In the genomic region with DNA sequence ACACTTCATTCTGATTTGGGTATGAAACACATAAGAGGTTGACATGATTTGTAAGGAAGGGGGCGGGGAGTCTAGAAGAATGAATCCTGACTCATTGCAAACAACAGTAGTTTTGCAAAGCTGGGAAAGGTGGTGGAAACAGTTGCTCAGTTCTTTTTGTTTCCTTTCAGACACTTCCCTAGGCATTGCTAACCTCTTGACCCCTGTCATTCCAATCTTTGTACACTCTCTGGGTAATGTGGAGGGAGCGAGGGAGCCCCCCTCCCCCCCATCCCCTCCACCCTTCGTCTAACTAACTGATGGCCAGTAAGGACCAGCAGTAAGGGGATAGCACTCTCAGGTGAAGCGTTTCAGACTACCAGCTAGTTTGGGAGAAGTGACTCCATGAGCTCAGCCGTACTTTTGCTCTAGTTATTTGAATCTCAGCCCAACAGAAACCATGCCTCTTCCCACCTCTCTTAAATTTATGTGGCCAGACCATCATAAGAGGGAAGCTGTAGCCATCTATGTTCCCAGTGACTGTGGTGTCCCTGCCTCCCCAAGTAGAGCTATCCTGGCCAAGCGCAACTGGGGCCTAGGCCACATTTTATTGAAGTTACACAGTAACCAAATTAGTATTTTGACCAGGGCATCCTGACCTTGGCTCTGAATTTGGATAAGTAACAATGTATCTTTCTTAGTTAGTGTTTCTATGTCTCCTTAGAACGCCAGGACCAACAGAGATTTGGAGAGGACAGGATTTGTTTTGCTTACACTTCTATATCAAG, we compare ENCODE assay signal across 15 mouse cellular contexts. TPM values are rescaled to one million over a fixed set of nuclear protein-coding genes. Genes with fewer than 3 reads are reported as not detected.
A peak's percentile ranks its signal among the peaks of the same experiment; 100 is the strongest.
DNase-seq lines count a peak whose midpoint lies in the region; ATAC-seq lines count a peak whose summit lies in the region.
"Had no signal": no experiment of that assay in that cellular context is flagged by ENCODE, and none has a peak within 500 bp of the region (broad histone marks: within the 10 kb centered on the region; RNA-seq: fewer than 3 reads in every experiment).

No protein-coding gene starts in this region.

- H3K9ac ChIP-seq in forebrain, embryonic 16.5 days (replicated peaks; ENCODE audit: low read depth, low read length) = no peak overlapping the region
- no peak overlapping the region for H3K9ac ChIP-seq in forebrain, embryonic 15.5 days (replicated peaks)
- H3K9ac ChIP-seq: embryonic facial prominence, embryonic 12.5 days; forebrain, embryonic 12.5 days; lung, embryonic 14.5 days had no signal

- H3K9me3 ChIP-seq in forebrain, embryonic 10.5 days = no peaks in the 10 kb centered on the region
- H3K9me3 ChIP-seq in forebrain, embryonic 16.5 days (ENCODE audit: control insufficient read depth, low read length) = no peaks in the 10 kb centered on the region
- H3K9me3 ChIP-seq in megakaryocyte, embryonic 14.5 days = no peaks in the 10 kb centered on the region
- H3K9me3 ChIP-seq in embryonic facial prominence, embryonic 10.5 days = no peaks in the 10 kb centered on the region
- H3K9me3 ChIP-seq in forebrain, embryonic 15.5 days = no peaks in the 10 kb centered on the region
- H3K9me3 ChIP-seq: embryonic facial prominence, embryonic 12.5 days; forebrain, embryonic 12.5 days had no signal

- no peak overlapping the region for H3K4me3 ChIP-seq in forebrain, embryonic 10.5 days
- H3K4me3 ChIP-seq in forebrain, embryonic 16.5 days (replicated peaks; ENCODE audit: low read length) = no peak overlapping the region
- H3K4me3 ChIP-seq in megakaryocyte, embryonic 14.5 days (replicated peaks) = peak overlapping the region; percentile 47
- no peak overlapping the region for H3K4me3 ChIP-seq in embryonic facial prominence, embryonic 10.5 days
- no peak overlapping the region for H3K4me3 ChIP-seq in forebrain, embryonic 15.5 days
- H3K4me3 ChIP-seq: embryonic facial prominence, embryonic 12.5 days; forebrain, embryonic 12.5 days; layer of hippocampus, adult 2 months had no signal

- no peak for ATAC-seq in forebrain, embryonic 16.5 days
- no peak for ATAC-seq in megakaryocyte, adult 5-6 weeks (ENCODE audit: poor library complexity, severe bottlenecking)
- ATAC-seq in forebrain, embryonic 15.5 days (replicated peaks) = no peak

- no peaks in the 10 kb centered on the region for H3K27me3 ChIP-seq in forebrain, embryonic 10.5 days (ENCODE audit: poor library complexity, severe bottlenecking)
- no peaks in the 10 kb centered on the region for H3K27me3 ChIP-seq in forebrain, embryonic 16.5 days (replicated peaks; ENCODE audit: control insufficient read depth, insufficient read depth, low read length)
- H3K27me3 ChIP-seq in megakaryocyte, embryonic 14.5 days (replicated peaks) = no peaks in the 10 kb centered on the region
- no peaks in the 10 kb centered on the region for H3K27me3 ChIP-seq in embryonic facial prominence, embryonic 10.5 days (replicated peaks; ENCODE audit: low read depth, poor library complexity, severe bottlenecking)
- H3K27me3 ChIP-seq in forebrain, embryonic 15.5 days = no peaks in the 10 kb centered on the region
- H3K27me3 ChIP-seq: embryonic facial prominence, embryonic 12.5 days; forebrain, embryonic 12.5 days had no signal

- 39% methylated on average over 7 of the region's 7 CpGs for WGBS in forebrain, embryonic 10.5 days
- WGBS in forebrain, embryonic 16.5 days = 47% methylated on average over 7 of the region's 7 CpGs
- WGBS in embryonic facial prominence, embryonic 10.5 days = 44% methylated on average over 7 of the region's 7 CpGs
- 55% methylated on average over 7 of the region's 7 CpGs for WGBS in forebrain, embryonic 15.5 days

- peak overlapping the region; percentile 17; the same call in 1 of the 2 replicates for H3K27ac ChIP-seq in forebrain, embryonic 10.5 days
- H3K27ac ChIP-seq in forebrain, embryonic 16.5 days (ENCODE audit: low read length) = no peak overlapping the region
- peak overlapping the region; percentile 15; the same call in 1 of the 2 replicates for H3K27ac ChIP-seq in embryonic facial prominence, embryonic 10.5 days (replicated peaks)
- H3K27ac ChIP-seq in forebrain, embryonic 15.5 days (replicated peaks) = no peak overlapping the region
- H3K27ac ChIP-seq: embryonic facial prominence, embryonic 12.5 days; forebrain, embryonic 12.5 days; layer of hippocampus, adult 2 months had no signal

- H3K4me2 ChIP-seq in forebrain, embryonic 16.5 days (ENCODE audit: low read length) = no peak overlapping the region
- H3K4me2 ChIP-seq in forebrain, embryonic 15.5 days (replicated peaks) = no peak overlapping the region
- H3K4me2 ChIP-seq: embryonic facial prominence, embryonic 12.5 days; forebrain, embryonic 12.5 days; lung, embryonic 14.5 days had no signal

- no peaks in the 10 kb centered on the region for H3K36me3 ChIP-seq in forebrain, embryonic 10.5 days (replicated peaks)
- no peaks in the 10 kb centered on the region for H3K36me3 ChIP-seq in forebrain, embryonic 16.5 days (ENCODE audit: control insufficient read depth, insufficient read depth)
- H3K36me3 ChIP-seq in megakaryocyte, embryonic 14.5 days (replicated peaks; ENCODE audit: low read length) = peaks cover 8% of the 10 kb centered on the region
- no peaks in the 10 kb centered on the region for H3K36me3 ChIP-seq in embryonic facial prominence, embryonic 10.5 days (replicated peaks)
- no peaks in the 10 kb centered on the region for H3K36me3 ChIP-seq in forebrain, embryonic 15.5 days
- H3K36me3 ChIP-seq: embryonic facial prominence, embryonic 12.5 days; forebrain, embryonic 12.5 days had no signal

- peaks cover 32% of the 10 kb centered on the region for H3K4me1 ChIP-seq in forebrain, embryonic 10.5 days
- peaks cover 5% of the 10 kb centered on the region; the same call in 1 of the 2 replicates for H3K4me1 ChIP-seq in forebrain, embryonic 16.5 days (replicated peaks; ENCODE audit: control insufficient read depth, insufficient read depth, low read length)
- H3K4me1 ChIP-seq in megakaryocyte, embryonic 14.5 days = peaks cover 79% of the 10 kb centered on the region
- peaks cover 21% of the 10 kb centered on the region for H3K4me1 ChIP-seq in embryonic facial prominence, embryonic 10.5 days
- peaks cover 3% of the 10 kb centered on the region for H3K4me1 ChIP-seq in forebrain, embryonic 15.5 days

- DNase-seq in forebrain, embryonic 10.5 days (ENCODE audit: extremely low spot score, low spot score) = no peak
- DNase-seq in embryonic facial prominence, embryonic 10.5 days (ENCODE audit: low spot score) = peak; percentile 38
- DNase-seq in retina, embryonic 14.5 days (ENCODE audit: low spot score) = peak; percentile 74
- DNase-seq in gastrocnemius, postnatal 10 days = no peak
- DNase-seq: cerebellum, adult 8-10 months; left cerebral cortex, postnatal 4 days; lung, embryonic 14.5 days; spleen, adult 18-20 months had no signal

RNA-seq across cellular contexts. Expression of a gene that starts 27.6 kb away (rescaled TPM):
- 8.7 and 8.8 TPM in 2 replicates for polyA plus RNA-seq in forebrain, embryonic 10.5 days (2016; fragmentation: Nextera tagmentation; extraction: Ambion mirVana)
- polyA plus RNA-seq in forebrain, embryonic 16.5 days (2015; fragmentation: Nextera tagmentation; extraction: Ambion mirVana) = 7.2 and 8.3 TPM in 2 replicates
- polyA plus RNA-seq in megakaryocyte, embryonic 14.5 days (2012; ENCODE audit: insufficient read depth, low replicate concordance) = 11.6 and 15.5 TPM in 2 replicates
- total RNA-seq in megakaryocyte, adult 5-6 weeks (2015) = 67.8 and 74.8 TPM in 2 replicates
- 33.7 and 43.9 TPM in 2 replicates for total RNA-seq in megakaryocyte, adult 5-6 weeks (2017)
- polyA plus RNA-seq in embryonic facial prominence, embryonic 10.5 days (2016; fragmentation: Nextera tagmentation; extraction: Ambion mirVana) = 8.0 and 8.1 TPM in 2 replicates
- 10 to 100 TPM; 12.6 to 15.1 TPM for total RNA-seq in gastrocnemius, postnatal 10 days (2021)
- 8.4 TPM in 2 replicates for polyA plus RNA-seq in forebrain, embryonic 15.5 days (2015; fragmentation: Nextera tagmentation; extraction: Ambion mirVana)

Comparison
In these comparisons a context has a peak if more than half of its experiments do, and no peak if none do; other contexts are left out.
1. H3K27ac ChIP-seq: peak in forebrain, embryonic 10.5 days (single experiment) and embryonic facial prominence, embryonic 10.5 days (single experiment); none in forebrain, embryonic 16.5 days (single experiment) and forebrain, embryonic 15.5 days (single experiment).
2. DNase-seq: peak in embryonic facial prominence, embryonic 10.5 days (single experiment) and retina, embryonic 14.5 days (single experiment); none in forebrain, embryonic 10.5 days (single experiment) and gastrocnemius, postnatal 10 days (single experiment).